Mouse (Mus musculus) NIH3T3 (cell line): ENCODE data around the gene Gm49450.

Experiments used
- DNase-seq: peaks from one replicate; pipeline ENCODE4 v3.0.0-alpha.2; 2012; ENCODE audit warnings: low read depth

The Gm49450 gene

DNA sequence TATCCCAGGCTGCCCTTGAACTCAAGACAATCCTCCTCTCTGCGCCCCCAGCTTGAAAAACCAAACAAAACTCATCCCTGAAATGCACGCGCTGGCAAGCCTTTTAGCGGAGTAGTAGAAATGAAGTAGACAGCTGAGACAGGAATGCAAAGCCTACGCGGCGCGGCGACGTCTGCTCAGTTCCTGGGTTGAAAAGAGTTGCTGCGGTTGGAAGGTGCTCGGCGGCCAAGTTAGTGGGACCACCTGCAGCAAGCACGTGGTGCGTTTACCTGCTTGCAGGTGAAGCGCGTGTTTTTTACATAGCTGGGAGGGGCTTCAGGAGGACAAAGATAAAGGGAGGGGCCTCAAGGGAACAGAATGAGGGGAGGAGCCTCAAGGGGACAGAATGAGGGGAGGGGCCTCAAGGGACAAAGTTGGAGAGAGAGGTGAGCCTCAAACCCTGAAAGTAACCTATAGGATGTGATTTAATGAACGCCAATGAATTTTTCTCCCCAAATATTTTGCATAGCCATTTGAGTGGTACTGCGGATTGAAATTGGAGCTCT lies 62.1 kb downstream of the Gm49450 start:
- DNase-seq: no peak

DNA sequence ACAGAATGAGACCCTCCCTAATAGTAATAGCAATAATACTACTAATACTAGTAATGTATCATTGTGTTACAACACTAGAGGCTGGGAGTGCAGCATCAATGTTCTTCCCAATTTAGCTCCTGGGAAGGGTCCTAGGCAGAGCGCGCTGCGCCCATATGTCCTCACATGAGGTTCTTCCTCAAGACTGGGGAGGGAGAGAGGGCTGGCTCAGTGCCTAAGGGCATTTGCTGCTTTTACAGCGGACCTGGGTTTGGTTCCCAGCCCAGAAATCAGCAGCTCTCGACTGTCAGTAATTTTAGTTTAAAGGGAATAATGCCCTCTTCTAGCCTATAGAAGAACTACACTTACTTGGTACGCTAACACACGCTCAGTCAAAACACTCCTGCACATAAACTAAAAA lies 65.8 kb downstream of the Gm49450 start:
- DNase-seq: no peak

- DNase-seq: no peak
Observed at GRCm38 (mm10) chr15:98886667-98887387, 66.5 kb downstream of the Gm49450 start.

GRCm38 (mm10) chr15:98884106-98884505 lies 69.2 kb downstream of the Gm49450 start:
- DNase-seq: no peak

- no peak for DNase-seq
Observed at GRCm38 (mm10) chr15:98883661-98884060, 69.7 kb downstream of the Gm49450 start.
